Mouse (Mus musculus) cerebellum, adult 2 months (tissue): ENCODE measurements around the gene Dmtf1. TPM values are rescaled to one million over a fixed set of nuclear protein-coding genes. Genes with fewer than 3 reads are reported as not detected.

Experiments
- DNase-seq, 2 experiments: peaks; one replicate each; pipeline ENCODE4 v3.0.0; 2021
- H3K27ac ChIP-seq: fragments of 200-500 bp; 2 replicates; pipeline ENCODE4 v1.5.1; 2012; ENCODE audit warnings: low read length, control low read depth, inconsistent platforms; ENCODE audit not compliant: insufficient read depth
- H3K27me3 ChIP-seq: fragments of 200-500 bp; 2 replicates; pipeline ENCODE4 v1.6.1; 2012; ENCODE audit warnings: inconsistent platforms, mild to moderate bottlenecking, low read length, moderate library complexity; ENCODE audit not compliant: control insufficient read depth, insufficient read depth
- H3K4me1 ChIP-seq: fragments of 200-500 bp; 2 replicates; pipeline ENCODE4 v1.6.1; 2011; ENCODE audit warnings: low read length; ENCODE audit not compliant: control insufficient read depth, insufficient read depth
- H3K4me3 ChIP-seq: fragments of 200-500 bp; replicated peaks from 2 replicates; pipeline ENCODE3; 2011; ENCODE audit warnings: mild to moderate bottlenecking, low read depth, low read length, control low read depth; ENCODE audit not compliant: insufficient read depth
- CTCF ChIP-seq: fragments of 200-500 bp; IDR thresholded peaks from 2 replicates; pipeline ENCODE4 v1.5.1; 2011; ENCODE audit warnings: low read depth, mild to moderate bottlenecking, control low read depth, low read length, moderate library complexity, borderline replicate concordance; ENCODE audit not compliant: insufficient read depth
- POLR2A ChIP-seq: fragments of 200-500 bp; IDR thresholded peaks from 2 replicates; pipeline ENCODE4 v1.6.1; 2011; ENCODE audit warnings: low read length, control low read depth, borderline replicate concordance; ENCODE audit not compliant: insufficient read depth
- WGBS: fragments of 180-500 bp; shearing (Covaris S2); methylation state at CpG from one replicate; pipeline ENCODE4 v1.1.7; 2018; 5-methylcytosine and 5-hydroxymethylcytosine counted together
- polyA plus RNA-seq: library from polyadenylated mRNA; depleted of rRNA; stranded (reverse); fragments of >200 nt; gene quantifications from 2 replicates; pipeline ENCODE4 v1.2.3, GENCODE M21; 2012; rRNA removed

The Dmtf1 gene
- polyA plus RNA-seq, 1 experiment, result 67.5 TPM

DNA sequence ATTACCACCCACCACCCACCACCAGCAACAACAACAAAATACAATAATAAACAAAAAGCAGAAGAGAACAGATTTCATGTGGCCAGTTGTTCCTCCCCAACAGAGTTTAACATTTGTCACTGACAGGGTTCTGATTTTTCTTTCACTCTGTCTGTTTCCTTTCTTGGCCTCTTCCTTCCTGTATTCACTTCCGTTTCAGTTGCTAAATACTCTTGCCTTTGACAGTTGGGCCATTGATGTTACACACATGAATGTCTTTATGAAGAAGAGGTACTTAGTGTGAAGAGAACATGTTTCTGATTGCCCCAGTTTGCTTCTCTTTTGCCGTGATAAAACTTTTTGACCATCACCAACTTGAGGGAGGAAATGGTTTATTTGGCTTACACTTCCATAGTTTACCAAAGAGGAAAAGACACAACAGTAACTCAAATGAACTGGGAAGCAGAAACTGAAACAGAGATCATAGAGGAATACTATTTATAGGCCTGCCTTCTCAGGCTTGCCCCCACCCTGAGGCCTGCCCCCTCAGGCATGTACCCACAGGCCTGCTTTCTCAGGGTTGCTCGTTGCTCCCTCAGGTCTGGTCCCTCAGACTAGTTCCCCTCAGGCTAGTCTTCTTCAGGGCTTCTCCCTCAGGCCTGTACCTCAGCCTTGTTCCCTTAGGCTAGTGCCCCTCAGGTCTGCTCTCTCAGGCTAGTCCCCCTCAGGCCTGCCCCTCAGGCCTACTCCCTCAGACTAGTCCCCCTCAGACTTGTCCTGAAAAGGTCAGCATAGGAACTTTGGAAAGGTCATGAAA, 74.5 kb downstream of the Dmtf1 start:
- no peak overlapping the region for H3K27ac ChIP-seq
- H3K4me3 ChIP-seq, result no peak overlapping the region
- H3K27me3 ChIP-seq, result no peaks in the 10 kb centered on the region
- DNase-seq, result no peak
- 84% methylated on average over 3 of the region's 3 CpGs for whole genome bisulfite sequencing
- no peaks in the 10 kb centered on the region for H3K4me1 ChIP-seq
- TF ChIP-seq CTCF (no peak), POLR2A (no peak)

DNA sequence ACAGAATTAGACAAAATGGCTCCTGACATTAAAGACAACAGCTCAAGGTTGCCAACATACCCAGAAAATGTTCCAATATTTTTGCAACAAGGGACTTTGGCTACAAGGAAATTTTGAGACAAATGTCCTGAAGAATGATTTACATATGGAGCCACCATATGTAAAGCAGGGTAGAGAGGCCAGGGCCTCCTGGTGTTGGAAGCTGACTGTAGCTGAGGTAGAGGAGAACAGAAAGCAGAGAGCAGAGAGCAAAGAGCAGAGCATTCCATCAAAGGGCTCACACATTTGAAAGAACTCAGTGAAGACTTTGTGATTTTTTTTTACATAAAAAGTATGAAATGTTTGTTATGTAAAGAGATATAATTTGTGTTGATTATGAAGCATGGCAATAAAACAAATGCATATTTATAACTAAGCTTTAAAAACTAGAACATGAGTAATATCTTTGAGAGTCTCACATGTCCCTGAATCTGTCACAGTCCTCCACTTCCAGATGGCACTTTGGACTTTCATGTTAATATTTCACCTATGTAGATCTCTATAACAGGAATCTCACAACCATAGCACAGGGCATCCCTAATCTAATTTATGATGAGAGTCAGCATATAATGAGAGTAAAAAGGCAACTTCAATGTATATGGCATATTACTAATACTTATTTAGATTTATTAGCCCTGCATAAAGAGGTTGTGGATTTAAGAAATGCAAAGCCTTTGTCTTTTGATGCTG, 81.6 kb downstream of the Dmtf1 start:
- Histone ChIP-seq H3K27me3 (no peaks in the 10 kb centered on the region), H3K27ac (no peak overlapping the region), H3K4me3 (no peak overlapping the region), H3K4me1 (no peaks in the 10 kb centered on the region)
- DNase-seq, result no peak
- TF ChIP-seq CTCF, result no peak
- no peak for TF ChIP-seq POLR2A

- Histone ChIP-seq H3K27me3 (no peaks in the 10 kb centered on the region), H3K4me1 (no peaks in the 10 kb centered on the region), H3K4me3 (no peak overlapping the region), H3K27ac (no peak overlapping the region)
- 11% methylated on average over 5 of the region's 5 CpGs for WGBS
- DNase-seq, result peak in 1 of 2 experiments; percentile 20
- TF ChIP-seq POLR2A (no peak), CTCF (no peak)
Measured at GRCm38 (mm10) chr5:9073177-9073854, 88.3 kb downstream of the Dmtf1 start.

DNA sequence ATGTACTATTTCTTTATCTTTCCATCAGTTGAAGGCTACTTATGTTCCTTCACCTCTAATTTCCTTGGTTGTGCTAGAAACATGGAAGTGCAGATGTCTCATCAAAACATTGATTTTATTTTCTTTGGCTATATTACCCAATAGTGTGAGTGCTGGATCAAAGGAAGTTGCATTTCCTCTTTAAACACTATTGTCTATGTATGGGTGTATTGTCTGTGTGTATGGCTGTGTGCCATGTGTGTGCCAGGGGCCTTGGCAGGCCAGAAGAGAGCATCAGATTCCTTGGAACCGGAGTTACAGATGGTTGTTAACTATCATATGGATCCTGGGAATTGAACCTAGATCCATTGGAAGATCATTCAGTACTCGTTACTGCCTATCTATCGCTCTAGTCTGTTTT, 90.2 kb downstream of the Dmtf1 start:
- Histone ChIP-seq H3K4me3 (no peak overlapping the region), H3K27ac (no peak overlapping the region), H3K4me1 (no peaks in the 10 kb centered on the region), H3K27me3 (no peaks in the 10 kb centered on the region)
- 89% methylated on average over 3 of the region's 3 CpGs for WGBS
- TF ChIP-seq CTCF (no peak), POLR2A (no peak)
- DNase-seq, result no peak

GRCm38 (mm10) chr5:9069599-9070209, 91.9 kb downstream of the Dmtf1 start:
- Histone ChIP-seq H3K4me1 (no peaks in the 10 kb centered on the region), H3K27me3 (no peaks in the 10 kb centered on the region), H3K27ac (no peak overlapping the region), H3K4me3 (no peak overlapping the region)
- TF ChIP-seq POLR2A (no peak), CTCF (no peak)
- no peak for DNase-seq
- WGBS, result 87% methylated on average over 6 of the region's 6 CpGs

GRCm38 (mm10) chr5:9068886-9069285, 92.7 kb downstream of the Dmtf1 start:
- WGBS, result 2% methylated on average over 2 of the region's 2 CpGs
- H3K4me1 ChIP-seq, result no peaks in the 10 kb centered on the region
- TF ChIP-seq POLR2A (no peak), CTCF (no peak; the same call in 1 of the 2 replicates)

More at GRCm38 (mm10) chr5:9068886-9069285, 92.7 kb downstream of the Dmtf1 start:
- Histone ChIP-seq H3K27me3 (no peaks in the 10 kb centered on the region), H3K27ac (peak overlapping the region; percentile 40; the same call in 1 of the 2 replicates), H3K4me3 (no peak overlapping the region)
- peak; percentile 72 to 92 for DNase-seq

Other genes starting within 250 kb of the Dmtf1 start
- gene Crot, start 164.5 kb downstream of the Dmtf1 start, polyA plus RNA-seq, result 24.0 and 24.8 TPM in 2 replicates
- 20.8 and 21.2 TPM in 2 replicates for gene Tmem243, start 61.1 kb downstream of the Dmtf1 start, polyA plus RNA-seq
- 24.6 and 28.3 TPM in 2 replicates for gene 9330182L06Rik, start 104.3 kb upstream of the Dmtf1 start, polyA plus RNA-seq